Mouse (Mus musculus) right cerebral cortex, postnatal 25 days (tissue): ENCODE measurements around the gene Yod1.

Experiments
- DNase-seq: peaks from one replicate; pipeline ENCODE4 v3.0.0; 2022

Yod1 gene

GRCm38 (mm10) chr1:130717291-130717871 is at the start of gene Yod1:
Gene Yod1, plus strand, starts transcription at chr1:130717327.
- peak; percentile 92 for DNase-seq

GRCm38 (mm10) chr1:130678551-130678950 is 38.6 kb upstream of the Yod1 start:
- DNase-seq: no peak

- no peak for DNase-seq
These were observed 36.1 kb upstream of the Yod1 start for GRCm38 (mm10) chr1:130681075-130681474.

GRCm38 (mm10) chr1:130681656-130682413 is 35.3 kb upstream of the Yod1 start:
- DNase-seq: no peak

GRCm38 (mm10) chr1:130683905-130684304 is 33.2 kb upstream of the Yod1 start:
- DNase-seq: no peak

- DNase-seq: no peak
These were observed 18.5 kb upstream of the Yod1 start for GRCm38 (mm10) chr1:130698601-130699000.

- peak; percentile 19 for DNase-seq
These were observed 17.0 kb upstream of the Yod1 start for GRCm38 (mm10) chr1:130699937-130700633.

- DNase-seq: no peak
These were observed 15.2 kb upstream of the Yod1 start for GRCm38 (mm10) chr1:130701976-130702375.

GRCm38 (mm10) chr1:130703613-130704012 is 13.5 kb upstream of the Yod1 start:
- DNase-seq: no peak

- no peak for DNase-seq
These were observed 6.6 kb upstream of the Yod1 start for GRCm38 (mm10) chr1:130710283-130711080.

GRCm38 (mm10) chr1:130714046-130714445 is 3.1 kb upstream of the Yod1 start:
- no peak for DNase-seq

- peak; percentile 96 for DNase-seq
These were observed 1.4 kb upstream of the Yod1 start, which contains the start of gene Gm29427 for GRCm38 (mm10) chr1:130715561-130716217. Gene Gm29427, minus strand, starts transcription at chr1:130715799.

- DNase-seq: no peak
These were observed 962 bp upstream of the Yod1 start for GRCm38 (mm10) chr1:130716218-130716512.

GRCm38 (mm10) chr1:130716513-130717290 is 425 bp upstream of the Yod1 start:
- peak; percentile 42 for DNase-seq

- no peak for DNase-seq
These were observed 7.1 kb downstream of the Yod1 start for GRCm38 (mm10) chr1:130724206-130724605.

- DNase-seq: no peak
These were observed 9.3 kb downstream of the Yod1 start for GRCm38 (mm10) chr1:130726396-130726795.

- DNase-seq: no peak
These were observed 10.9 kb downstream of the Yod1 start for GRCm38 (mm10) chr1:130728070-130728469.

GRCm38 (mm10) chr1:130728708-130729107 is 11.6 kb downstream of the Yod1 start:
- no peak for DNase-seq

GRCm38 (mm10) chr1:130729153-130729552 is 12.0 kb downstream of the Yod1 start, which contains the start of gene Pfkfb2:
Gene Pfkfb2, minus strand, starts transcription at chr1:130729253.
- no peak for DNase-seq

GRCm38 (mm10) chr1:130731741-130732337 is 14.7 kb downstream of the Yod1 start, which contains the start of gene AA986860:
Gene AA986860, plus strand, starts transcription at chr1:130731976.
- DNase-seq: no peak
